Mouse (Mus musculus): ENCODE measurements around the gene Rab36.
A peak's percentile ranks its signal among the peaks of the same experiment; 100 is the strongest.

Rab36 gene

GRCm38 (mm10) chr10:75036883-75037379 lies at the start of gene Rab36:
Gene Rab36 (plus strand): TSS chr10:75037058.
- peak; percentile 71 for DNase-seq (ENCODE audit: low read depth)

- peak; percentile 12 for DNase-seq (ENCODE audit: low read depth)
Observed at GRCm38 (mm10) chr10:74987698-74988470, 49.0 kb upstream of the Rab36 start.

- no peak for DNase-seq (ENCODE audit: low read depth)
Observed at GRCm38 (mm10) chr10:74989814-74990213, 47.0 kb upstream of the Rab36 start.

- DNase-seq (ENCODE audit: low read depth), result no peak
Observed at GRCm38 (mm10) chr10:74990584-74991322, 46.1 kb upstream of the Rab36 start.

GRCm38 (mm10) chr10:74994863-74995262 lies 42.0 kb upstream of the Rab36 start:
- no peak for DNase-seq (ENCODE audit: low read depth)

- no peak for DNase-seq (ENCODE audit: low read depth)
Observed at GRCm38 (mm10) chr10:74995377-74995776, 41.5 kb upstream of the Rab36 start.

GRCm38 (mm10) chr10:75001391-75001790 lies 35.5 kb upstream of the Rab36 start:
- no peak for DNase-seq (ENCODE audit: low read depth)

GRCm38 (mm10) chr10:75004067-75004466 lies 32.8 kb upstream of the Rab36 start:
- no peak for DNase-seq (ENCODE audit: low read depth)

- no peak for DNase-seq (ENCODE audit: low read depth)
Observed at GRCm38 (mm10) chr10:75006889-75007662, 29.8 kb upstream of the Rab36 start.

GRCm38 (mm10) chr10:75010704-75011103 lies 26.2 kb upstream of the Rab36 start:
- DNase-seq (ENCODE audit: low read depth), result no peak

- no peak for DNase-seq (ENCODE audit: low read depth)
Observed at GRCm38 (mm10) chr10:75015465-75015864, 21.4 kb upstream of the Rab36 start.

- DNase-seq (ENCODE audit: low read depth), result no peak
Observed at GRCm38 (mm10) chr10:75016481-75016880, 20.4 kb upstream of the Rab36 start.

- DNase-seq (ENCODE audit: low read depth), result no peak
Observed at GRCm38 (mm10) chr10:75020271-75020670, 16.6 kb upstream of the Rab36 start.

- DNase-seq (ENCODE audit: low read depth), result peak; percentile 56
Observed at GRCm38 (mm10) chr10:75021138-75021537, 15.7 kb upstream of the Rab36 start.

GRCm38 (mm10) chr10:75026491-75026890 lies 10.4 kb upstream of the Rab36 start:
- no peak for DNase-seq (ENCODE audit: low read depth)

- no peak for DNase-seq (ENCODE audit: low read depth)
Observed at GRCm38 (mm10) chr10:75028743-75029142, 8.1 kb upstream of the Rab36 start.

- no peak for DNase-seq (ENCODE audit: low read depth)
Observed at GRCm38 (mm10) chr10:75029677-75030076, 7.2 kb upstream of the Rab36 start.

- no peak for DNase-seq (ENCODE audit: low read depth)
Observed at GRCm38 (mm10) chr10:75030234-75030633, 6.6 kb upstream of the Rab36 start.

GRCm38 (mm10) chr10:75031345-75032114 lies 5.3 kb upstream of the Rab36 start:
- DNase-seq (ENCODE audit: low read depth), result no peak

- DNase-seq (ENCODE audit: low read depth), result no peak
Observed at GRCm38 (mm10) chr10:75032395-75032794, 4.5 kb upstream of the Rab36 start, which contains the start of gene Rsph14. Gene Rsph14 (minus strand): TSS chr10:75032586.

- peak; percentile 28 for DNase-seq (ENCODE audit: low read depth)
Observed at GRCm38 (mm10) chr10:75042060-75042459, 5.2 kb downstream of the Rab36 start.

Data from naive thymus-derived CD4-positive, alpha-beta T cell, adult 2 months (primary cell).